Mouse (Mus musculus) olfactory bulb, adult 2 months (tissue): ENCODE data around the gene Bnipl. TPM values are rescaled to one million over a fixed set of nuclear protein-coding genes. Genes with fewer than 3 reads are reported as not detected.
"Not testable (repeated sequence)": the region's sequence is repeated elsewhere in the genome, so short reads cannot be mapped to it uniquely, and the experiment has no call there.

Source experiments
- H3K27ac ChIP-seq: fragments of 200-500 bp; 2 replicates; pipeline ENCODE4 v1.5.1; 2012; ENCODE audit warnings: low read depth, low read length; ENCODE audit not compliant: insufficient read depth
- H3K4me1 ChIP-seq: fragments of 200-500 bp; 2 replicates; pipeline ENCODE4 v1.6.1; 2012; ENCODE audit warnings: low read length; ENCODE audit not compliant: control insufficient read depth, insufficient read depth
- H3K4me3 ChIP-seq: fragments of 200-500 bp; 2 replicates; pipeline ENCODE4 v1.5.1; 2012; ENCODE audit warnings: mild to moderate bottlenecking, low read depth, low read length, moderate library complexity; ENCODE audit not compliant: insufficient read depth
- CTCF ChIP-seq: fragments of 200-500 bp; IDR thresholded peaks from 2 replicates; pipeline ENCODE4 v1.5.1; 2012; ENCODE audit warnings: low read depth, mild to moderate bottlenecking, low read length, moderate library complexity; ENCODE audit not compliant: insufficient read depth
- POLR2A ChIP-seq: fragments of 200-500 bp; IDR thresholded peaks from 2 replicates; pipeline ENCODE4 v1.6.1; 2012; ENCODE audit warnings: mild to moderate bottlenecking, low read depth, low read length, moderate library complexity; ENCODE audit not compliant: insufficient read depth
- WGBS: fragments of 180-500 bp; shearing (Covaris S2); methylation state at CpG from one replicate; pipeline ENCODE4 v1.1.7; 2018; 5-methylcytosine and 5-hydroxymethylcytosine counted together
- polyA plus RNA-seq: library from polyadenylated mRNA; stranded (reverse); fragments of >200 nt; gene quantifications from 2 replicates; pipeline ENCODE4 v1.2.4, GENCODE M21; 2012; ENCODE audit warnings: low replicate concordance; ENCODE audit not compliant: missing spikeins, insufficient read depth, insufficient read length

Bnipl gene
- polyA plus RNA-seq, 1 experiment, result not detected

DNA sequence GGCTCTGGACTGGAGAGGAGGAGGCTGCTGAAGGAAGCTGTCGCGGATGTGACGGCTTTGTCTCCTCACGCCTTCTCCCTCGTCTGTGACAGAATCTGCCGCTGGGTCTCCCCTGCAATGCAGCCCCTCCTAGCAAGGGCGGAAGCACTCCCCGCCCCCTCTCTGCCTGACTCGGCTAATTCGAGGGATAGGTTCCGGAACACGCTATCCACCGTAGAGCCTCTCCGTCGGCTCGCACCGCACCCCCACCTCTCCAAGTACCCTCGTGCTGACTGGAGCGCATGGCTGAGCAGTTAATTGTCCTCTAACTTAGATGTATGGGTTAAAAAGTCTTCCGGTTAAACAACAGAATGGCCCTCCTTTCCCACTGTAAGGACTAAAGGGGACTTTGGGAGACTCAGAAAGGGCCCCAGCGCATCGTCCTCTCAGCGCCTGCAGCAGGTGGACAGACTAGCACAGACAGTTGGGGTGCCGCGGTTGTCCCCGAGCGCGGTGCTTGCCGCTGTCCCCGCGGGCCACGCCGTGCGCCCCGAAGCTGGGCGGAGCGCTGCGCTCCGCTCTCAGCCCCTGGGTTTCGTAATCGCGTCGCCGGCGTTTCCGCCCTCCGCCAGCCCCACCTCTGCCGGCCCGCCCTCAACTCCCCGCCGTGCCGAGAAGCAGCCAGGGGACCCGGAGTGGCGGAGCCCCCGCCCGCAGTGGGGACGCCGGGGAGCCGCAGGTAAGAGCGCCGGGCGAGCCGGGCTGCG, 22.7 kb downstream of the Bnipl start, which contains the start of gene Cdc42se1:
TSS of gene Cdc42se1 (plus strand) at position 585 of the 746 bp plus-strand sequence.
- TF ChIP-seq CTCF (no peak), POLR2A (peak; percentile 89)
- Histone ChIP-seq H3K27ac (peak within 1 kb of the TSS; percentile 96), H3K4me1 (peaks cover 25% of the 10 kb centered on the region)

DNA sequence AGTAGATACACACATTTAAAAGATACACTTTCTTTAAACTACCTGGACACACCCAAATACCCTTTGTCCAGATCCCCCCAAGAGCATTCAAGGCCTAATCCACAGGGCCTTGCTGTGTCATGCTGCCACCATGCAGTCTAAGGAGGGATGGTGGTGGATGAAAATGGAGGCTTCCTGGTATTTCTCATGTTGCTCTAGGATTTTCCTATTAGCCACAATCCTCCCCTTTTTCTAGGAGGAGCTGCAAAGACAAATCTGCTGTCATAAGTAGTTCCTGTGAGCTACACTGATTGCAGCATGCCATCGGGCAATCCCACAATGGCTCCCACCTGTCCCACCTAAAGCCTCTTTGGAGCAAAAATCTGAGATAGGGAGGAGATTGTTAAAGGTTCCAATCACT, 23.8 kb downstream of the Bnipl start:
- 0% methylated on average over 1 of the region's 1 CpGs for WGBS
- Histone ChIP-seq H3K4me3 (peak overlapping the region; percentile 34; the same call in 1 of the 2 replicates), H3K27ac (peak overlapping the region; percentile 54; the same call in 1 of the 2 replicates), H3K4me1 (peaks cover 28% of the 10 kb centered on the region)
- no peak for TF ChIP-seq POLR2A
- no peak for TF ChIP-seq CTCF

More for the DNA sequence above, 22.7 kb downstream of the Bnipl start, which contains the start of gene Cdc42se1:
- WGBS, result under 1% methylated on average over 64 of the region's 64 CpGs
- H3K4me3 ChIP-seq, result peak within 1 kb of the TSS; percentile 67

DNA sequence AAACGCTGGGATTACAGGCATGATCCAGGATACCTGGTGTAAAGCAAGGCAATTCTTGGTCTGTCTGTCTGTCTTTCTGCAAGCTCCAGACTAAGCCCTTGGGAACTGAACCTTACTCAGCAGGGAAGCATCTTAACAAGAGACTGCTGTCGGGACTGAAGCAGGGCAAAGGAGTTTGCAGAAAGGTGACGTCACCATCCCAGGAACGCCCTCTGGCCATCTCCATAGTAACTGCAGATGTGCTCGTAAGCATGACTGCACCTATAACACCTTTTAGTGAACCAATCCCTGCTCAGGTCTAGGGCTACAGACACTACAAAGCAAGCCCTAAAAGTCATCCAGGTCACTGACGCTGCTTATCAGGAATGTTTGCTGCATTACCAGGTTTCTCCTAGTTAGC, 26.7 kb downstream of the Bnipl start:
- Histone ChIP-seq H3K4me3 (no peak overlapping the region), H3K27ac (no peak overlapping the region)

DNA sequence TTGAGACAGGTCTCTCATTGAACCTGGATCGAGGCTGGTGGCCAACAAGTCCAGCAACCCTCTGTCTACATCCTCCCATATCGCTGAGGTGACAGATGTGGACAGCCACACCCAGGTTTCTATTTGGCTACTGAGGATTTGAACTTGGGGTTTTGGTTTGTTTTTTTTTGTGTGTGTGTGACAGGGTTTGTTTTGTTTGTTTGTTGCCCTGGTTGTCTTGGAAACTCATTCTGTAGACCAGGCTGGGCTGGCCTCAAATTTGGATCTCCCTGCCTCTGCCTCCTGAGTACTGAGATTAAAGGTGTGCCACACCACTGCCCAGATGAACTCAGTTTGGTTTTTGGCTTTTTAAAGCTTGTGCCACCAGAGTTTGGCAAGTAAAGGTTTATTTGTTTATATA, 28.0 kb downstream of the Bnipl start:
- H3K4me3 ChIP-seq, result no peak overlapping the region
- H3K4me1 ChIP-seq, result peaks cover 7% of the 10 kb centered on the region; the same call in 1 of the 2 replicates
- H3K27ac ChIP-seq, result no peak overlapping the region
- WGBS, result 92% methylated on average over 2 of the region's 2 CpGs
- TF ChIP-seq CTCF (no peak), POLR2A (no peak)

More for the DNA sequence above, 26.7 kb downstream of the Bnipl start:
- peaks cover 7% of the 10 kb centered on the region; the same call in 1 of the 2 replicates for H3K4me1 ChIP-seq
- TF ChIP-seq POLR2A, result no peak
- TF ChIP-seq CTCF, result no peak
- WGBS, result 13% methylated on average over 6 of the region's 6 CpGs

DNA sequence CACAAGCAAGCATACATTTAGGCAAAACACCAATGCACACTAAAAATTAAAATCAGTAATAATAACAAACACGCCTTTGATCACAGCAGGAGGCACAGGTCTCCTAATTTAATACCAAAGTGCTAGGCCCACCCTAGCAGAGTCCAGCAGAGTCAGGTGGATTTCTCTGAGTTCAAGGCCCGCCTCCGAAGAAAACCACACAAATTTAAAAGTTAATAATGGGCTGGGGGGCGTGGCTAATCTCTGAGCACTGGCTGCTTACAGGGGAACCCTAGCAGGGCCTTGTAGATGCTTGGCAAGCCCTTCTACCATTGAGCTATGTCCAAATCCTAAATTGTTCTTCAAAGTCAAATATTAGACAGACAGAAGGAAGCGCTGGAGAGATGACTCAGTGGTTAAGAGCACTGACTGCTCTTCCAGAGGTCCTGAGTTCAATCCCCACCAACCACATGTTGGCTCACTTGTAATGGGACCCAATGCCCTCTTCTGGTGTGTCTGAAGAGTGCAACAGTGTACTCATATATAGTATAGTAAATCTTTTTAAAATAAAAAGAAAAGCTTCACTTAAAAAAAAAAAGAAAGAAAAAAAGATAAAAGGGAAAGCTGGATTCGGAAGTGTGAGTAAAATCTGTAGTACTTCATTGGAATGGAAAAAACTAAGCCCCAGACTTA, 32.4 kb downstream of the Bnipl start:
- TF ChIP-seq POLR2A, result no peak
- WGBS, result 78% methylated on average over 6 of the region's 6 CpGs
- H3K4me1 ChIP-seq, result 0 out of 2 replicates have a peak, but pooled peaks cover 3% of the 10 kb centered on the region
- H3K4me3 ChIP-seq, result no peak overlapping the region
- H3K27ac ChIP-seq, result no peak overlapping the region

DNA sequence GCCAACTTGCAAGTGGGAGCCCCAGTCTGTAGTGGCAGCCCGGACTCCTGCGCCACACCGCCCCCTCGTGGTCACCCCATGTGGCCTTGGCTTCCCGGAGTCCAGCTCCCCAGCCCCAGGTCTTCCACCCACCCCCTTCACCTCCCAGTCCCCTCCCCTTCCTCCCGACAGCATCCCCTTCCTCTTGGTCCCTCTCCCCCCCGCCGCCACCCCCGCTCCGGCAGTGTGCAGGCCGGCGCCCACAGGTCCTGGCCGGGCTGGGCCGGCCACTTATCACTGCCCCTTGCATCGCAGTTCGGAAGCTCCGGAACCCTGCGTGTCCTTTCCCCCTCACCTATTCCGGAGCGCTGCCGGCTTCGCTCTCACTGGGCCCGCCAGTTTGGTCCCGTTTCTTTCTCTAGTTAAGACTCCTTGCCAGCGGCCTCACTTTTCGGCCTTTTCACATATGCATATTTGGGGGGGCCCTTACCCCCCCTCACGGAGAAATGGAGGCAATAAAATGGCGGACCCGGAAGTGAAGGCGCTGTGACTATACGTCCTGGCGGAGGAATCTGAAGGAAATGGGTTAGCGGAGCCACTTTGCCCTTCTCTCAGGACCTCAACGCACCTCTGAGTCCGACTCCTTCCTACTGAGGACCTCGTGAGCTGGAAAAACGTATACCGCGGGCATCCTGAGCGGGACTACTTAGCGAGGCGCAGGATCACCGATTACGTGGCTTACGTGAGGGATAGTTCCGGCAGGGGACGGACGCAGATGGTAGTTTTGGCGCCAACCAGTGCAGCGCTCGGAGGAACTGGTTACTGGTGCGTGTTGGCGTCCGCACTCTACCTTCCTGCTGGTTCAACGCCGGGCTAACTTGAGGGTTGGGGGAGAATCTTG, 33.5 kb downstream of the Bnipl start, which contains the start of gene Gabpb2:
TSS of gene Gabpb2 (minus strand) at position 662 of the 880 bp plus-strand sequence.
- under 1% methylated on average over 54 of the region's 56 CpGs for WGBS
- TF ChIP-seq CTCF, result peak; percentile 32; the same call in 1 of the 2 replicates
- no peak for TF ChIP-seq POLR2A

DNA sequence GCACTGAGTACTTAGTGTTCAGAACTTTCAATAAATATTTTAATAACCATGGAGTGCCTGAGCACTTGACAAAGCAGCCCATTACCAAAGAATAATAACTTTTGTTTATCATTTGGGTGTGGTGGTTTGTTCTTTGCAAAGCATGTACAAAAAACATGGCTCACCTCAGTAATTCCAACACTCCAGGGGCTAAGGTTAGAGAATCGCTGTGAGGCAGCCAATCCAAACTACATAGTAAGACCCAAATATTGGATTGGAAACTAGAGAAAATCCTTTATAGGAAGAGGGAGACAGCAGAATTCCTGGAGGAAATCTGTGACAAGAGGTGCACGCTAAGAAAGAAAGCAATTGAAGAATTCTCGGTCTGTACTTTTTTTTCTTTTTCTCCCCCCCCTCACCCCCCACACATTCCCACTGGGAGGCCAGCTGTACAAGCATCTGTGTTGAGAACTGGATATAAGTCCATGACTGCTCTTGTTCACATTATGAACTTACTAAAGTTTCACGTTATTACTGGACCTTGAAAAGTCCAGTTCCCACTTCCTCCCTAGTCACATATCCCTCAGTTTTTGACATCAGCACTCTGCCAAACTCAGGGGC, 34.2 kb downstream of the Bnipl start:
- H3K27ac ChIP-seq, result no peak overlapping the region
- TF ChIP-seq POLR2A, result no peak
- no peak for TF ChIP-seq CTCF
- H3K4me3 ChIP-seq, result peak overlapping the region; percentile 91
- H3K4me1 ChIP-seq, result no peaks in the 10 kb centered on the region
- WGBS, result 10% methylated on average over 4 of the region's 4 CpGs

More for the DNA sequence above, 33.5 kb downstream of the Bnipl start, which contains the start of gene Gabpb2:
- Histone ChIP-seq H3K27ac (peak within 1 kb of the TSS; percentile 94), H3K4me1 (no peaks in the 10 kb centered on the region), H3K4me3 (peak within 1 kb of the TSS; percentile 91)

DNA sequence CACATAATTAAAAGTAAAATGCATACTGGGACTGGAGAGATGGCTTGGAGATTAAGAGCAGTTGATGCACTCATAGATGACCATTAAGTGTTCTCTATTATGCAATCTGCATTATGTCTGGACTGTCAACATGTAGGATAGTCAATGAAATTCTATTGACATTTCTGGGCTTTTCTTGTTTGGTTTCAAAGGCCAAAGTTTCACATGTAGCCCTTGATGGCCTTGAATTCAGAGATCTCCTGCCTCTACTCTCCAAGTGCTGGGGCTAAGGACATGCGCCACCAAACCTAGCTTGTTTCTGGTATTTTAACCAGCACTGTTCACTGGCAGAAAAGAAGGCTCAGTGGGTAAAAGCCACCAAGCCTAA, 37.4 kb downstream of the Bnipl start:
- WGBS, result 95% methylated on average over 1 of the region's 1 CpGs
- H3K27ac ChIP-seq, result no peak overlapping the region
- TF ChIP-seq POLR2A (no peak), CTCF (no peak)
- no peak overlapping the region for H3K4me3 ChIP-seq
- no peaks in the 10 kb centered on the region for H3K4me1 ChIP-seq

DNA sequence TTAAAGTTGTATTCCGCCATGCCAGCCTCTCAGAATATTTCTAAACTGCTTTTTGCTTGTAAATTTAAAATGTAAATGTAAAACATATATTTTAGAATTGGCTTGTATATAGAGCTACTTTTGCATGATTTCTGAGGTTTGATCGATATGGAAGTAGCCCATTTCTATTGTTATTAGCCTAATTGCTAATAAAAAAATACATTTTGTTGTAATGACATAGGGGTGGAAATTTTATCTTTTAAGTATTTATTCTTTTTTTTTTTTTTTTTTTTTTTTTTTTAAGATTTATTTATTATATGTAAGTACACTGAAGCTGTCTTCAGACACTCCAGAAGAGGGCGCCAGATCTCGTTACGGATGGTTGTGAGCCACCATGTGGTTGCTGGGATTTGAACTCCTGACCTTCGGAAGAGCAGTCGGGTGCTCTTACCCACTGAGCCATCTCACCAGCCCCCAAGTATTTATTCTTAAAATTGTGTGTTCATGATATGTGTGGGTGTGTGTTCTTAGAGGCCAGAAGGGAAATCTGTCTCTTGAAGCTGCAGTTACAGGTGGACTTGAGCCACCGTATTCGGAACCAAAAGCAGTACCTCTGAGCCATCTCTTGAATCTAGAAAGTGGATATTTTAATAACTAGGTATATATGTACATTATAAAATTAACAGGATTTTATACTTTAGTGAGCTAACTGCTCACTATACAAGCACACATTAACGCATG, 37.9 kb downstream of the Bnipl start:
- not testable (repeated sequence) for H3K4me3 ChIP-seq, H3K4me1 ChIP-seq, H3K27ac ChIP-seq
- 80% methylated on average over 10 of the region's 10 CpGs for WGBS
